Mouse (Mus musculus): ENCODE results near the gene Pycr1. TPM values are rescaled to one million over a fixed set of nuclear protein-coding genes. Genes with fewer than 3 reads are reported as not detected.

The Pycr1 gene
- 7.4 and 36.8 TPM in 2 replicates for polyA plus RNA-seq (2012; rRNA removed; ENCODE audit: low replicate concordance)

DNA sequence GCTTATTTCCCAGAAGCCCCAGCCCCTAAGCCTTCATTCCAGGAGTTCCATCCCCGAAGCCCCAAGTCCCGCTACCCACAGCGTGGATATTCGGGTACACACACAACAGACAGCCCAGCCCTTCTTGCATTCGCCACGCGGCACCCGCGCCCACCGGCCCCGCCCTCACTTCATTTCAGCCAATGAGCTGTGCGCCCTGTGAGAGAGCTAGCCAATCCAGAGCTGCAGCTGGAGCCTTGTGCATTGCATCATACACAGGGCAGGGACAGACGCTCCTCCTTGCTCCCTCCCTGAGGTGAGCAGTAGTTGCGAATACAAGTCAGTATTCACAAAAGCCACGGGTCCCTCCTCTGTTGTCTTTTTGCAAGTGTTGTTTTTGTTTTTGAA is at the start of gene Pycr1:
Pycr1 (minus strand) TSS at position 169 of the 387 bp plus-strand sequence.

DNA sequence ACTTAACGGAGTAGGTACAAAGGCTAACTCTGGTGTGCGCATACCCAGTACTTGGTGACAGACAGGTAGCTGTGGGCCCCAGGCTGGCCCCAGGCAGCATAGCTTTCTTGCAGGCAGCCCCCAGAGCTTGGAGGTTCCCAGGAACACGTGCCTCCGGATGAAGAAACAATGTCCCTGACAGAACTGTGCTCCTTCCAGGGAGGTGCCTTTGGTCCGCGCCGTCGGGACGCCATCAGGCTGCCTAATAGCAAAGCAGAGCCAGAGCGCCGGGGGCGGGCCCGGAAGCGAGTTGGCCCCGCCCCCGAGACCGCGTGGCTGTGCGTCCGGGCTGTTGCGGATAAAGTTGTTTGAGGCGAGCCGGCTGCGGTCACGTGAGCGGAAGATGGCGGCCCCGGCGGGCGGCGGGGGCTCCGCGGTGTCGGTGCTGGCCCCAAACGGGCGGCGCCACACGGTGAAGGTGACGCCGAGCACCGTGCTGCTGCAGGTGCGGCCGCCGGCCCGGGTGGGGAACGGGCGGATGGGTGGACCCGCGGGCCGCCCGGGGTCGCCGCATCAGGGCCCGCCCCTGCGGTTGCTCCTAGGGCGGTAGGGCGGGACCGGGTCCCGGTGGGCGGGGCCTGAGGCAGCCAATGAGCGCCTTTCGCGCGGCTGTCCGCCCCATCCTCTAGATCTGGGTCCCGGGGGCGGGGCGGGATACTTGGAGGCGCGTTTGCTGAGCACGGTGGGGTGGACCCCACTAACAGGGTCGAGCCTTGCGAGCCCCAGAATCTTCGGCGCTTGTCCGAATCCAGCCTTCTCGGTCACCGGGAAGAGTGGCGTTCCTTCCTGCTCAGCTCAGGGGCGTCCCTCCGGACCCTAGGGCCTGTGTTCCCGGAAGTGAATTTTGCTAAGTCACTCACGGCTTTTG is 29.4 kb upstream of the Pycr1 start, which contains the start of gene Aspscr1:
Aspscr1 (plus strand) TSS at position 287 of the 907 bp plus-strand sequence.

DNA sequence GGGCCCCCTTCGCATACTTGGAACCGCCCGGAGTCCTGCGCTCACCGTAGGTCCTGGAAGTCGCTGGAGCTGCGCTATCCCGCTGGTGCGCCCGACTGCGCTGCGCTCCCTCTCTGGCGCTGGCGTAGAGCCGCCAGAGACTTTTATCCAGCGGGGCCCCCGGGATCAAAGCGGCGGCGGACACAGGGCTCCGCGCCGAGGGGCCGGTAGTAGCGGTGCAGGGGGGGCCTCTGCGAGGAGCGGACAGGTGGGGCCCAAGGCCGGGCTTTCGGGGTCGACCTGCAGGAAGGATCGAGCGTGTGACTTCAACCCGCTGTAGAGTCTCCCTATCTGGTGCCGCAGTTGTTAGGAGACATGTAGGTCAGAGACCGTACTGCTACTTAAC is 17.5 kb upstream of the Pycr1 start, which contains the start of gene Notum:
Notum (minus strand) TSS at position 100 of the 385 bp plus-strand sequence.

DNA sequence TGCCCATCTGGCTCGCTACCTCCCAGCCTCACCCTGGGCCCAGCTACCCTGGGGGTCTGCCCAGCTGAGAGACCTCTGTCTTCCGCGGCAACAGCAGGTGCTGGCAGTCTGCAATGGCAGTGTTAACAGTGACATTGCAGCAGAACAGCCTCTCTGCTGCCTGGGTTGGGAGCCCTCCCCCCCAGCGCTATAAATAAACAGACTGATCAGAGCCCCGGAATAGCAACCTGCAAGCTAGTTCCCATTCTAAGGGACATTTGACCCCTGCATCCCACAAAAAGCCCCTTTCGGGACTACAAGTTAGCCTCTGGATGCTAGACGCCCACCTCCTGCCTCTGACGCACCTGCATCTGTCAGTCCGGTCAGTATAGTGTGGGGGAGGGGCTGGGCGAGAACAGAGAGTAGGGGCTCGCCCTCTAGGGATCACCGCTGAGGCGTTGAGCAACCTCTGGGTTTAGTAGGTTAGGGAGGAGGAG is 4.5 kb upstream of the Pycr1 start, which contains the start of gene Myadml2:
Myadml2 (minus strand) TSS at position 158 of the 476 bp plus-strand sequence.

DNA sequence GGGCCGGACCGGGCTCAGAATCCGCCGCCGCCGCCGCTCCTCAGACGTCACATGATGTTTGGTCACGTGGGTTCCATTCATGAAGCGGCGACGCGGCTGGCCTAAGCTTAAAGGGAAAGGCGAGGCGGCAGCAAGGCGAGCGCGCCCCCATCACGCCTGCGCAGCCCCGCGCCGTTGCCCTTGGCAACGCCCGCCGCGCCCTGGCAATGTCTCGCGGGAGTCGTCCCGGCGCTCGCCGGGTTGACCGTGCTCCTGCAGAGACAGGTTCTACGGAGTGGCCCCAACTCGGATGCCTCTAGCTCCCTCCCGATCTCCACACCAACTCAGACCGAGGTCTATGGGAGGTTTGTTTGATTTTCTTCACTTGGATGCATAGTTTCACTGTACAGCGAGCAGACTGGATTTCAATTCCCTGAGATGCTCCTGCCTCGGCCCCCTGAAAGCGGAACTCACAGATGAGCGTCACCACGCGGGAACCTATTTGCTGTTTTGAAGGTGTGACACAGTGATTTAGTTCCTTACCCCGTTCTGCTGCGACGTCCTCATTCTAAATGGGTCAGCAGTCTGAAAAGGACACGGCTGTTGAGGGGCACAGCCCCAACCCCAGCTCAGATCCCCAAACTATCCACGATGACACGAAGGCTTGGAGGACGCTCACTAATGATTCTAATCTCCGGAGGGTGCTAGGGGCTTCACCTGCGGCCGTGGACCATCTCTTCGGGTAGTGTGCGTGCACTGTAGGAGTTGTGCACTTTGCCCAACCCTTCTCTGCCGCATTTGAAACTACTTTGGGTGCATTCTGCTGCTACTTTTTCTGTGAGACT is 9.8 kb downstream of the Pycr1 start, which contains the start of gene Mafg:
Mafg (minus strand) TSS at position 81 of the 824 bp plus-strand sequence.

DNA sequence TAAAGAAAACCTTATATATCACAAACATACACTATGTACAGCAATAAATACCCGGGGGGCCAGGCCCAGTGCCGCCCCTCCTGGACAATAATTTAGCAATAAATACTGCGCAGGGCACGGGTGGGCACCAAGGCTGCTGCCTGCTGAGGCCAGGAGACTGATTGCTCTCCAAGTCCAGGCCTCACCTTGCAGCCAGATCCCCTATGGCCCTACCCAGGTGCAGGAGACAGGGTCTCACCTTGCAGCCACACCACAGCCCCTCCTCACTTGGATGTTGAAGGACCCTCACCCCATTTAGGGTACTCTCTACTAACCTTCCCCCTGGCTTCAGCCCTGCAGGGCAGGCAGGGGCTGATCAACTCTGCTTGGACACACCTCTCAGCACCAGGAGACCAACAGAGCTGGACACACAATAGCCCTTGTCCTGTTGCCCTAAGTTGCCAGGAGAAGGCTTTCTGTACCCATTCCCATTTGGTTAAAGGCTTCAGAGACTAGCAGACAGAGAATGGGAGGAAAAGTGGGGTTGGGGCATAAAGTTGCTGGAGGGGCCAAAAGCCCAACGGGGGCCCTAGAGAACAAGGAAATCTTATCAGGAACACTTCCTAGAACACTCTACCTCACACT is 18.3 kb downstream of the Pycr1 start, which contains the start of gene Sirt7:
Sirt7 (minus strand) TSS at position 89 of the 624 bp plus-strand sequence.

DNA sequence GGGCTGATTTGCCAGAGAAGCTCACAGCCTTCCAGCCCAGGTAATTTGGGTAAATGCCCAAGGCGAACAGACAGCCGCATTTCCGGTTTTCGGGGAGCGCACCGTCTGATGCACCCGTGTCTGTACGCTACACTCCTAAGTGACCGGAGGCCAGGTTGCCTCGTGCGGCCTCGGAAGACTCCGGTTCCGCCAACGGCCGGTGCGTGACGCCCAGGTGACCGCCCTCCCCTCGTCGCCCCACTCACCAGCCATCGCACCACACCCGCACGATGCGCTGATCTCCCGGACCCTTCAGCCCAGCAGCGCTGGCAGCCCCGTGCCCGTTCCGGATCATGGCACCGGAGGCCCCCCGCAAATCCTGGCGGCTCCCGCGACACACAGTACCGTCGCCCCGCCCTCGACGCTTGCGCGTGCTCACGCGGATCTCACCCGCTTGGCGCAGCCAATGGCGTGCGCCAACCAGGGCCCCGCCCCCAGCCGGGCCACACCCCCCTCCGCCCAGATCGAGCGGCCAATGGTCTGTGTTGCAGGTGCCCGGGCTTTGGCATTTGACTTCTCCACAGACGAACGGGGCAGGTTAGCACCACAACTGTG is 26.0 kb downstream of the Pycr1 start, which contains the start of gene Pcyt2:
Pcyt2 (minus strand) TSS at position 418 of the 594 bp plus-strand sequence.

DNA sequence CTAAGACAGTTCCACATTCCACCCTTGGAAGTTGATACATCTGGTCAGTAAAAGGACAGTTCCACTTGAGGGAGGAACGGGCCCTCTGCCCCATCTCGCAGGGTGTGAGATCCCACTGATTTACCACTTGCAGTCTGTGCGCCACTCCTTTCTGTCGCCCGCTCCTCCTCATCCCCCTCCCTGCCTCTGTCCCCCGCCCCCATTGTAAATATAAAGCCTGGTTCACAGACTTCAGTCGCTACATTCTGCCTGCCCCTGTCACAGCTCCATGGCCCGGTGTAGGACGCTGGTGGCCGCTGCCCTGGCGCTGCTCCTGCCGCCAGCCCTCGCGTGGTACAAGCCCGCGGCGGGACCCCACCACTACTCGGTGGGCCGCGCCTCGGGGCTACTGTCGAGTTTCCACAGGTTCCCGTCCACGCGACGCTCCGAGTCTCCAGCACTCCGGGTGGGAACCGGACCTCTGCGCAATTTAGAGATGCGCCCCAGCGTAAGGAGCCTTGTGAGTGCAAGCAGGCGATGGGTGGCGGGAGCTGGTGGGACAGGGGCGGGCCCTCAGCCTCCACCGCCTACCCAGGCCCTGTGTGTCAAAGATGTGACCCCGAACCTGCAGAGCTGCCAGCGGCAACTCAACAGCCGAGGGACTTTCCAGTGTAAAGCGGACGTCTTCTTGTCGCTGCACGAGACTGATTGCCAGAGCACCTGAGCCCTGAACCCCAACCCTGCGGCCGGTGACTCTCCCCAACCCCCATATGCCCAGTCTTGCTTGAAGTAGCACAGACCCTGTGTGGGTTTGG is 35.1 kb downstream of the Pycr1 start, which contains the start of gene Npb:
Npb (plus strand) TSS at position 237 of the 794 bp plus-strand sequence.

DNA sequence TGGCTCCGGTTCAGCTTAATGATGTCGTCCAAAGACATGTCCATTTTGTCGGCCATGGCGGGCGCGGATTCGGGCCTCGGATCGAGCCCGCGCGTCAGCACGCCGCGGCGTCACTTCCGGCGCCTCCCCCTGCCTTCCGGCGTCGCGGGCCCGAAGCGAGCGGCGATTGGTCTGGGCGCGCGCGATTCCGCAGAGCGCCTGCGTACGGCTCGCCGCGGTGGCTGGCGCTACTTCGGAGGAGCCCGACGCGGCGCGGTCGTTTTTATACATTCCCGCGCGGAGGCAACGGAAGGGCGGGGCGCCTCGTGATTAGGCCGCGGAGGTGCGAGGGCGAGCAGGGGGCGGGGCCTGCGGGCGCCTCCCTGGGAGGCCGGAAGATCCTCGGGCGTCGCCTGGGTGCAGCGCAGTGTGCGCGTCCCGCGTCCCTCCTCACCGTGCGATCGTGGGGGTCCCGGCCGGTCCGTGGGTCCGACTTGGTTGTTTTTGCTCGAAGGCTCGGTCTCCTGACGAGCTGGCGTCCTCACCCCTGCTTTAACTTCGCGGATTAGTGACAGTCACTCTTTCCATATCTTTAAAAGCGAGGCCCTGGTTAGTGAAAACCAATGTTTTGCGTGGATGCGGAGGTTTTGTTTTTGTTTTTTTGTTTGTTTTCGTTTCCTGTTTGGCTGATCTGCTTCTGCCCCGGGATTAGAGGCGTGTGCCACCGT is 45.1 kb downstream of the Pycr1 start, which contains the start of the genes Alyref and Anapc11:
Alyref (minus strand) TSS at position 83 of the 707 bp plus-strand sequence.
Anapc11 (plus strand) TSS at position 139 of the 707 bp plus-strand sequence.

Other genes with a start within 250 kb of the Pycr1 start
- gene Nploc4, start 206.1 kb downstream of the Pycr1 start, polyA plus RNA-seq (2012; rRNA removed; ENCODE audit: low replicate concordance), result 48.8 and 65.0 TPM in 2 replicates
- 0.11 and 0.41 TPM in 2 replicates for gene Tspan10, start 201.1 kb downstream of the Pycr1 start, polyA plus RNA-seq (2012; rRNA removed; ENCODE audit: low replicate concordance)
- 0.27 and 0.28 TPM in 2 replicates for gene Pde6g, start 190.3 kb downstream of the Pycr1 start, polyA plus RNA-seq (2012; rRNA removed; ENCODE audit: low replicate concordance)
- 24.0 and 38.7 TPM in 2 replicates for gene Oxld1, start 185.7 kb downstream of the Pycr1 start, polyA plus RNA-seq (2012; rRNA removed; ENCODE audit: low replicate concordance)
- 4.9 and 6.0 TPM in 2 replicates for gene Ccdc137, start 185.7 kb downstream of the Pycr1 start, polyA plus RNA-seq (2012; rRNA removed; ENCODE audit: low replicate concordance)
- 12.1 and 13.4 TPM in 2 replicates for gene Arl16, start 176.2 kb downstream of the Pycr1 start, polyA plus RNA-seq (2012; rRNA removed; ENCODE audit: low replicate concordance)
- 161 and 284 TPM in 2 replicates for gene Mrpl12, start 159.2 kb downstream of the Pycr1 start, polyA plus RNA-seq (2012; rRNA removed; ENCODE audit: low replicate concordance)
- gene Slc25a10, start 151.9 kb downstream of the Pycr1 start, polyA plus RNA-seq (2012; rRNA removed; ENCODE audit: low replicate concordance), result 495 and 586 TPM in 2 replicates
- gene Gcgr, start 113.1 kb downstream of the Pycr1 start, polyA plus RNA-seq (2012; rRNA removed; ENCODE audit: low replicate concordance), result 1.7 and 2.5 TPM in 2 replicates
- gene Mcrip1, start 94.0 kb downstream of the Pycr1 start, polyA plus RNA-seq (2012; rRNA removed; ENCODE audit: low replicate concordance), result 28.4 and 38.6 TPM in 2 replicates
- not detected in 2 replicates for gene Ppp1r27, start 92.6 kb downstream of the Pycr1 start, polyA plus RNA-seq (2012; rRNA removed; ENCODE audit: low replicate concordance)
- gene P4hb, start 70.5 kb downstream of the Pycr1 start, polyA plus RNA-seq (2012; rRNA removed; ENCODE audit: low replicate concordance), result 428 and 758 TPM in 2 replicates
- gene Arhgdia, start 62.1 kb downstream of the Pycr1 start, polyA plus RNA-seq (2012; rRNA removed; ENCODE audit: low replicate concordance), result 773 and 1,267 TPM in 2 replicates
- gene Alyref, start 45.4 kb downstream of the Pycr1 start, polyA plus RNA-seq (2012; rRNA removed; ENCODE audit: low replicate concordance), result 10.3 and 18.4 TPM in 2 replicates
- gene Anapc11, start 45.3 kb downstream of the Pycr1 start, polyA plus RNA-seq (2012; rRNA removed; ENCODE audit: low replicate concordance), result 97.9 and 105 TPM in 2 replicates
- 2.4 and 8.9 TPM in 2 replicates for gene Npb, start 35.3 kb downstream of the Pycr1 start, polyA plus RNA-seq (2012; rRNA removed; ENCODE audit: low replicate concordance)
- gene Pcyt2, start 25.8 kb downstream of the Pycr1 start, polyA plus RNA-seq (2012; rRNA removed; ENCODE audit: low replicate concordance), result 661 and 912 TPM in 2 replicates
- gene Sirt7, start 18.5 kb downstream of the Pycr1 start, polyA plus RNA-seq (2012; rRNA removed; ENCODE audit: low replicate concordance), result 89.3 and 105 TPM in 2 replicates
- 29.6 and 39.6 TPM in 2 replicates for gene Mafg, start 10.2 kb downstream of the Pycr1 start, polyA plus RNA-seq (2012; rRNA removed; ENCODE audit: low replicate concordance)
- 0.45 and 0.62 TPM in 2 replicates for gene Myadml2, start 4.4 kb upstream of the Pycr1 start, polyA plus RNA-seq (2012; rRNA removed; ENCODE audit: low replicate concordance)
- gene Notum, start 17.4 kb upstream of the Pycr1 start, polyA plus RNA-seq (2012; rRNA removed; ENCODE audit: low replicate concordance), result 0.69 and 4.7 TPM in 2 replicates
- 164 and 233 TPM in 2 replicates for gene Aspscr1, start 29.2 kb upstream of the Pycr1 start, polyA plus RNA-seq (2012; rRNA removed; ENCODE audit: low replicate concordance)
- gene Cenpx, start 70.0 kb upstream of the Pycr1 start, polyA plus RNA-seq (2012; rRNA removed; ENCODE audit: low replicate concordance), result 68.1 and 86.7 TPM in 2 replicates
- 19.5 and 23.4 TPM in 2 replicates for gene Lrrc45, start 70.2 kb upstream of the Pycr1 start, polyA plus RNA-seq (2012; rRNA removed; ENCODE audit: low replicate concordance)
- 7.2 and 8.1 TPM in 2 replicates for gene Rac3, start 77.7 kb upstream of the Pycr1 start, polyA plus RNA-seq (2012; rRNA removed; ENCODE audit: low replicate concordance)
- 116 and 156 TPM in 2 replicates for gene Dcxr, start 83.5 kb upstream of the Pycr1 start, polyA plus RNA-seq (2012; rRNA removed; ENCODE audit: low replicate concordance)
- gene Cbr2, start 88.3 kb upstream of the Pycr1 start, polyA plus RNA-seq (2012; rRNA removed; ENCODE audit: low replicate concordance), result 4.2 and 5.5 TPM in 2 replicates
- 1.4 and 3.2 TPM in 2 replicates for gene Hmga1b, start 119.0 kb upstream of the Pycr1 start, polyA plus RNA-seq (2012; rRNA removed; ENCODE audit: low replicate concordance)
- 94.9 and 139 TPM in 2 replicates for gene Rfng, start 140.4 kb upstream of the Pycr1 start, polyA plus RNA-seq (2012; rRNA removed; ENCODE audit: low replicate concordance)
- 82.5 and 85.8 TPM in 2 replicates for gene Gps1, start 140.5 kb upstream of the Pycr1 start, polyA plus RNA-seq (2012; rRNA removed; ENCODE audit: low replicate concordance)
- 28.7 and 29.8 TPM in 2 replicates for gene Dus1l, start 152.6 kb upstream of the Pycr1 start, polyA plus RNA-seq (2012; rRNA removed; ENCODE audit: low replicate concordance)
- gene Fasn, start 180.8 kb upstream of the Pycr1 start, polyA plus RNA-seq (2012; rRNA removed; ENCODE audit: low replicate concordance), result 195 and 525 TPM in 2 replicates

All from duodenum, adult 2 months (tissue).